Mouse (Mus musculus) cerebellum, adult (tissue): Measurements from ENCODE around the gene Zc3h18.
A peak's percentile ranks its signal among the peaks of the same experiment; 100 is the strongest.

ENCODE experiments used
- ATAC-seq: cut with Nextera tagmentation; 2 replicates; pipeline ENCODE4 v1.9.2; 2017; ENCODE audit warnings: mild to moderate bottlenecking, moderate library complexity, mixed read lengths; ENCODE audit not compliant: insufficient number of reproducible peaks, low FRiP score, low TSS enrichment

Zc3h18 gene

GRCm38 (mm10) chr8:122376365-122377231, at the start of gene Zc3h18:
Zc3h18 (plus strand) TSS chr8:122376609.
- ATAC-seq = peak; percentile 87

- ATAC-seq = no peak
These were observed 47.3 kb upstream of the Zc3h18 start for GRCm38 (mm10) chr8:122329072-122329471.

- ATAC-seq = no peak
These were observed 46.7 kb upstream of the Zc3h18 start for GRCm38 (mm10) chr8:122329553-122330239.

GRCm38 (mm10) chr8:122330446-122331133, 45.8 kb upstream of the Zc3h18 start:
- ATAC-seq = no peak

GRCm38 (mm10) chr8:122331134-122331523, 45.3 kb upstream of the Zc3h18 start:
- no peak for ATAC-seq

GRCm38 (mm10) chr8:122332753-122333506, 43.5 kb upstream of the Zc3h18 start:
- peak; percentile 22; the same call in 1 of the 2 replicates for ATAC-seq

GRCm38 (mm10) chr8:122333531-122333930, 42.9 kb upstream of the Zc3h18 start:
- no peak for ATAC-seq

- no peak for ATAC-seq
These were observed 41.5 kb upstream of the Zc3h18 start for GRCm38 (mm10) chr8:122334791-122335490.

- ATAC-seq = no peak
These were observed 40.7 kb upstream of the Zc3h18 start for GRCm38 (mm10) chr8:122335638-122336250.

- ATAC-seq = no peak
These were observed 40.0 kb upstream of the Zc3h18 start for GRCm38 (mm10) chr8:122336251-122336910.

- ATAC-seq = no peak
These were observed 37.6 kb upstream of the Zc3h18 start for GRCm38 (mm10) chr8:122338852-122339251.

- no peak for ATAC-seq
These were observed 35.6 kb upstream of the Zc3h18 start for GRCm38 (mm10) chr8:122340761-122341160.

GRCm38 (mm10) chr8:122341790-122342189, 34.6 kb upstream of the Zc3h18 start:
- ATAC-seq = no peak

- ATAC-seq = no peak
These were observed 34.0 kb upstream of the Zc3h18 start for GRCm38 (mm10) chr8:122342362-122342761.

- no peak for ATAC-seq
These were observed 33.6 kb upstream of the Zc3h18 start for GRCm38 (mm10) chr8:122342806-122343209.

GRCm38 (mm10) chr8:122343341-122343740, 33.1 kb upstream of the Zc3h18 start:
- no peak for ATAC-seq

- ATAC-seq = no peak
These were observed 32.7 kb upstream of the Zc3h18 start for GRCm38 (mm10) chr8:122343758-122344157.

GRCm38 (mm10) chr8:122344219-122344618, 32.2 kb upstream of the Zc3h18 start:
- ATAC-seq = 0 out of 2 replicates have a peak, but pooled peaks have one; percentile 7
